In genomic region chr3:143569930-143570329, GRCm38 (mm10) we compare ENCODE assay signal across 20 mouse cellular contexts.
DNase-seq lines count a peak whose midpoint lies in the region; ATAC-seq lines count a peak whose summit lies in the region.
"Had no signal": no experiment of that assay in that cellular context is flagged by ENCODE, and none has a peak within 500 bp of the region (broad histone marks: within the 10 kb centered on the region; RNA-seq: fewer than 3 reads in every experiment).

No protein-coding gene starts in this region.

- no peak overlapping the region for H3K27ac ChIP-seq in forebrain, embryonic 13.5 days
- no peak overlapping the region for H3K27ac ChIP-seq in forebrain, embryonic 10.5 days
- H3K27ac ChIP-seq in neural tube, embryonic 15.5 days (replicated peaks), result no peak overlapping the region
- no peak overlapping the region for H3K27ac ChIP-seq in neural tube, embryonic 11.5 days (ENCODE audit: low read depth, low read length)
- H3K27ac ChIP-seq: embryonic facial prominence, embryonic 13.5 days; heart, embryonic 13.5 days had no signal

- intact Hi-C loops in heart, postnatal 10 days (cut with DNase I), result no loop called here

- no peak overlapping the region for H3K4me3 ChIP-seq in forebrain, embryonic 13.5 days
- H3K4me3 ChIP-seq in forebrain, embryonic 10.5 days, result no peak overlapping the region
- no peak overlapping the region for H3K4me3 ChIP-seq in neural tube, embryonic 15.5 days (replicated peaks)
- no peak overlapping the region for H3K4me3 ChIP-seq in neural tube, embryonic 11.5 days (ENCODE audit: low read depth, low read length)
- H3K4me3 ChIP-seq: embryonic facial prominence, embryonic 13.5 days; heart, embryonic 13.5 days had no signal

- H3K4me1 ChIP-seq in forebrain, embryonic 13.5 days, result no peaks in the 10 kb centered on the region
- H3K4me1 ChIP-seq in forebrain, embryonic 10.5 days, result peaks cover 15% of the 10 kb centered on the region
- no peaks in the 10 kb centered on the region for H3K4me1 ChIP-seq in neural tube, embryonic 15.5 days
- H3K4me1 ChIP-seq in neural tube, embryonic 11.5 days (ENCODE audit: control insufficient read depth, insufficient read depth, low read length), result no peaks in the 10 kb centered on the region

- H3K9ac ChIP-seq in forebrain, embryonic 13.5 days, result no peak overlapping the region
- no peak overlapping the region for H3K9ac ChIP-seq in neural tube, embryonic 15.5 days (replicated peaks)
- no peak overlapping the region for H3K9ac ChIP-seq in neural tube, embryonic 11.5 days (ENCODE audit: low read length)
- H3K9ac ChIP-seq: embryonic facial prominence, embryonic 13.5 days; heart, embryonic 13.5 days had no signal

- H3K9me3 ChIP-seq in forebrain, embryonic 13.5 days (replicated peaks), result no peaks in the 10 kb centered on the region
- no peaks in the 10 kb centered on the region for H3K9me3 ChIP-seq in forebrain, embryonic 10.5 days
- no peaks in the 10 kb centered on the region for H3K9me3 ChIP-seq in neural tube, embryonic 15.5 days (replicated peaks)
- H3K9me3 ChIP-seq in neural tube, embryonic 11.5 days (ENCODE audit: control insufficient read depth, low read length), result no peaks in the 10 kb centered on the region
- H3K9me3 ChIP-seq: embryonic facial prominence, embryonic 13.5 days; heart, embryonic 13.5 days had no signal

- no peaks in the 10 kb centered on the region for H3K27me3 ChIP-seq in forebrain, embryonic 13.5 days
- no peaks in the 10 kb centered on the region; the same call in 1 of the 2 replicates for H3K27me3 ChIP-seq in forebrain, embryonic 10.5 days (ENCODE audit: poor library complexity, severe bottlenecking)
- H3K27me3 ChIP-seq in neural tube, embryonic 15.5 days (replicated peaks), result no peaks in the 10 kb centered on the region
- no peaks in the 10 kb centered on the region for H3K27me3 ChIP-seq in neural tube, embryonic 11.5 days (ENCODE audit: control insufficient read depth, insufficient read depth, low read length)
- H3K27me3 ChIP-seq: CH12.LX; embryonic facial prominence, embryonic 13.5 days; heart, embryonic 13.5 days had no signal

- no peak overlapping the region for H3K4me2 ChIP-seq in forebrain, embryonic 13.5 days
- no peak overlapping the region for H3K4me2 ChIP-seq in neural tube, embryonic 15.5 days
- H3K4me2 ChIP-seq in neural tube, embryonic 11.5 days (ENCODE audit: low read depth), result no peak overlapping the region
- H3K4me2 ChIP-seq: embryonic facial prominence, embryonic 13.5 days; heart, embryonic 13.5 days had no signal

- H3K36me3 ChIP-seq in forebrain, embryonic 13.5 days (ENCODE audit: poor library complexity, severe bottlenecking), result no peaks in the 10 kb centered on the region
- H3K36me3 ChIP-seq in forebrain, embryonic 10.5 days (replicated peaks), result no peaks in the 10 kb centered on the region
- H3K36me3 ChIP-seq in neural tube, embryonic 15.5 days, result no peaks in the 10 kb centered on the region
- H3K36me3 ChIP-seq in neural tube, embryonic 11.5 days (ENCODE audit: control insufficient read depth, insufficient read depth, low read length), result no peaks in the 10 kb centered on the region
- H3K36me3 ChIP-seq: embryonic facial prominence, embryonic 13.5 days; heart, embryonic 13.5 days had no signal

- whole genome bisulfite sequencing in forebrain, embryonic 13.5 days, result 48% methylated on average over 6 of the region's 6 CpGs
- WGBS in forebrain, embryonic 10.5 days, result 72% methylated on average over 6 of the region's 6 CpGs
- 29% methylated on average over 6 of the region's 6 CpGs for WGBS in neural tube, embryonic 15.5 days
- WGBS in neural tube, embryonic 11.5 days, result 18% methylated on average over 6 of the region's 6 CpGs

- peak; percentile 16; the same call in 1 of the 2 replicates for ATAC-seq in forebrain, embryonic 13.5 days
- ATAC-seq in neural tube, embryonic 15.5 days (ENCODE audit: low FRiP score), result no peak
- ATAC-seq in neural tube, embryonic 11.5 days (ENCODE audit: insufficient read depth, low FRiP score, low TSS enrichment), result no peak
- no peak for ATAC-seq in megakaryocyte, adult 5-6 weeks (ENCODE audit: poor library complexity, severe bottlenecking)
- ATAC-seq: forebrain, embryonic 14.5 days; hindbrain, embryonic 16.5 days; inflammation-experienced regulatory T-cells, adult 6 months had no signal

- no peak for DNase-seq in forebrain, embryonic 10.5 days (ENCODE audit: extremely low spot score, low spot score)
- DNase-seq in neural tube, embryonic 10.5 days (ENCODE audit: extremely low spot score, low spot score), result peak; percentile 29
- peak; percentile 46 for DNase-seq in neural tube, embryonic 11.5 days (ENCODE audit: low spot score)
- DNase-seq in heart, postnatal 10 days, result no peak
- DNase-seq: adrenal gland, adult 8-10 months; cerebellum, adult 11 months; cerebellum, adult 8-10 months; cerebellum, postnatal 14 days; gastrocnemius, postnatal 36 days; heart, adult 11 months; heart, postnatal 4 days had no signal

Comparison
In these comparisons a context has a peak if more than half of its experiments do, and no peak if none do; other contexts are left out.
1. DNase-seq: peak in neural tube, embryonic 10.5 days (single experiment) and neural tube, embryonic 11.5 days (single experiment); none in forebrain, embryonic 10.5 days (single experiment) and heart, postnatal 10 days (0 of 2).